Mouse (Mus musculus): ENCODE results near the gene Ttc41. TPM values are rescaled to one million over a fixed set of nuclear protein-coding genes. Genes with fewer than 3 reads are reported as not detected.

Ttc41 gene
- polyA plus RNA-seq, 1 experiment from 2014 or later, result 1.5 TPM

GRCm38 (mm10) chr10:86735036-86735435 lies 29.4 kb downstream of the Ttc41 start:
- H3K4me3 ChIP-seq (ENCODE audit: low read length), result no peak overlapping the region
- no peaks in the 10 kb centered on the region for H3K9me3 ChIP-seq (ENCODE audit: low read length)
- no peak overlapping the region for H3K4me2 ChIP-seq (replicated peaks; ENCODE audit: low read depth, low read length)
- H3K4me1 ChIP-seq (ENCODE audit: insufficient read depth, low read length), result no peaks in the 10 kb centered on the region
- no peaks in the 10 kb centered on the region for H3K36me3 ChIP-seq (ENCODE audit: insufficient read depth, low read length)
- no peak for ATAC-seq (ENCODE audit: low FRiP score, low TSS enrichment)
- H3K27ac ChIP-seq (ENCODE audit: low read length), result no peak overlapping the region
- 85% methylated on average over 4 of the region's 4 CpGs for WGBS
- no peaks in the 10 kb centered on the region for H3K27me3 ChIP-seq (ENCODE audit: insufficient read depth, low read length)
- H3K9ac ChIP-seq (replicated peaks; ENCODE audit: low read length), result no peak overlapping the region

- H3K36me3 ChIP-seq (ENCODE audit: insufficient read depth, low read length), result no peaks in the 10 kb centered on the region
- ATAC-seq (ENCODE audit: low FRiP score, low TSS enrichment), result no peak
- H3K9me3 ChIP-seq (ENCODE audit: low read length), result no peaks in the 10 kb centered on the region
- H3K4me2 ChIP-seq (replicated peaks; ENCODE audit: low read depth, low read length), result no peak overlapping the region
- H3K4me3 ChIP-seq (ENCODE audit: low read length), result no peak overlapping the region
- 52% methylated on average over 2 of the region's 2 CpGs for WGBS
- no peaks in the 10 kb centered on the region for H3K4me1 ChIP-seq (ENCODE audit: insufficient read depth, low read length)
- no peak overlapping the region for H3K27ac ChIP-seq (ENCODE audit: low read length)
- no peak overlapping the region for H3K9ac ChIP-seq (replicated peaks; ENCODE audit: low read length)
- no peaks in the 10 kb centered on the region for H3K27me3 ChIP-seq (ENCODE audit: insufficient read depth, low read length)
Measured at GRCm38 (mm10) chr10:86742918-86743317, 37.3 kb downstream of the Ttc41 start.

GRCm38 (mm10) chr10:86744306-86744705 lies 38.7 kb downstream of the Ttc41 start:
- no peak for ATAC-seq (ENCODE audit: low FRiP score, low TSS enrichment)
- Histone ChIP-seq H3K9ac (replicated peaks; ENCODE audit: low read length) (no peak overlapping the region), H3K4me1 (ENCODE audit: insufficient read depth, low read length) (no peaks in the 10 kb centered on the region), H3K9me3 (ENCODE audit: low read length) (no peaks in the 10 kb centered on the region), H3K36me3 (ENCODE audit: insufficient read depth, low read length) (no peaks in the 10 kb centered on the region), H3K27me3 (ENCODE audit: insufficient read depth, low read length) (no peaks in the 10 kb centered on the region), H3K27ac (ENCODE audit: low read length) (no peak overlapping the region), H3K4me2 (replicated peaks; ENCODE audit: low read depth, low read length) (no peak overlapping the region), H3K4me3 (ENCODE audit: low read length) (no peak overlapping the region)
- 90% methylated on average over 7 of the region's 7 CpGs for WGBS

DNA sequence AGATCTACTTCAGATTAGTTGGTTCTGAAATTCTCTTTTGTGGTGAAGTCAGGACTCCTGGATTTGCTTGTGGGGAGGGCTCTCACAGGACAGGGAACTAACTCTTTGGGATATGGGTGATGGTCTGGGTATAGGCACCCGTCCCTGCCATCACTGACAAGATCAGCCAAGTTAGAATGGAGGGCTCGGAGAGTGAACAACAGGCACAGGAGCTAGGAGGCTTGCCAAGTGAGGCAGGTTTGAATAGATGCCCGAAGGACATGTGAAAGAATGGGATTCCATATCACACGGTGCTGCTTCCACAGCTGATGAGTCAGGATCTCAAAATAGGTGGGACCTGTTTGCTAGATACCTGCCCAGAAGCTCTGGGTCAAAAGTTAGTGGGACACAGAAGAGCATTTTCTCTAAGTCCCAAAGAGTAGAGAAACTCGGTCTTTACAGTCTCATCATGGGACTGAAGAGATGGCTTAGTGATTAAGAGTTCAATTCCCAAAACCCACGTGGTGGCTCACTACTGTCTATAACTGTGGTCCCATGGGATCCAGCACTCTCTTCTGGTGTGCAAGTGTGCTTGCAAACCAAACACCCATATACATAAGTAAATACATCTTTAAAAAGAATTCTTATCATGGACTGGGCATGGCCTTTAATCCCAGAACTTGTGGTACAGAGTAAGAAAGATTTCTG lies 50.3 kb downstream of the Ttc41 start:
- Histone ChIP-seq H3K9me3 (ENCODE audit: low read length) (no peaks in the 10 kb centered on the region), H3K4me2 (replicated peaks; ENCODE audit: low read depth, low read length) (no peak overlapping the region), H3K36me3 (ENCODE audit: insufficient read depth, low read length) (no peaks in the 10 kb centered on the region), H3K9ac (replicated peaks; ENCODE audit: low read length) (no peak overlapping the region), H3K27ac (ENCODE audit: low read length) (no peak overlapping the region), H3K4me3 (ENCODE audit: low read length) (no peak overlapping the region), H3K4me1 (ENCODE audit: insufficient read depth, low read length) (no peaks in the 10 kb centered on the region), H3K27me3 (ENCODE audit: insufficient read depth, low read length) (no peaks in the 10 kb centered on the region)
- ATAC-seq (ENCODE audit: low FRiP score, low TSS enrichment), result no peak
- 82% methylated on average over 6 of the region's 6 CpGs for WGBS

DNA sequence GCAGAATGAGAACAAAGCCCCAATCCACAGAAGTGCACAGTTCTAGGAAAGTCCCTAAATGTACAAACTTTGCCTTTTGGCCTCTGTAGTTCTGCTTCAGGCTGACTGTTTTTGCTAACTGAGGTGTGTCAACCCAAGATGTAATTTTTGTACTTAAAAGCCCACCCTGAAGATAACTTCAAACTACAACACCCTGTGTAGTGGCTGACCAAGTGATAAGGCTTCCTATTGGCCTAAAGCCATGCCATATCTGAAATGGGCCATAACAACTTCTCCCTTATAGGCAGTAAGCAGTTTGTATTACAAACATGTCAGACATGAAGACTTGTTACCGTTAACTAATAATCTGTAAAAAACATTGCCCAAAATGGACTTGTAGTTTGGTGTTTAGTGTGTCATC lies 52.1 kb downstream of the Ttc41 start:
- no peak for ATAC-seq (ENCODE audit: low FRiP score, low TSS enrichment)
- no peak overlapping the region for H3K4me2 ChIP-seq (replicated peaks; ENCODE audit: low read depth, low read length)
- no peaks in the 10 kb centered on the region for H3K27me3 ChIP-seq (ENCODE audit: insufficient read depth, low read length)
- H3K4me3 ChIP-seq (ENCODE audit: low read length), result no peak overlapping the region
- no peaks in the 10 kb centered on the region for H3K9me3 ChIP-seq (ENCODE audit: low read length)
- H3K9ac ChIP-seq (replicated peaks; ENCODE audit: low read length), result no peak overlapping the region
- H3K27ac ChIP-seq (ENCODE audit: low read length), result no peak overlapping the region
- 94% methylated on average over 1 of the region's 1 CpGs for WGBS
- H3K36me3 ChIP-seq (ENCODE audit: insufficient read depth, low read length), result no peaks in the 10 kb centered on the region
- no peaks in the 10 kb centered on the region for H3K4me1 ChIP-seq (ENCODE audit: insufficient read depth, low read length)

DNA sequence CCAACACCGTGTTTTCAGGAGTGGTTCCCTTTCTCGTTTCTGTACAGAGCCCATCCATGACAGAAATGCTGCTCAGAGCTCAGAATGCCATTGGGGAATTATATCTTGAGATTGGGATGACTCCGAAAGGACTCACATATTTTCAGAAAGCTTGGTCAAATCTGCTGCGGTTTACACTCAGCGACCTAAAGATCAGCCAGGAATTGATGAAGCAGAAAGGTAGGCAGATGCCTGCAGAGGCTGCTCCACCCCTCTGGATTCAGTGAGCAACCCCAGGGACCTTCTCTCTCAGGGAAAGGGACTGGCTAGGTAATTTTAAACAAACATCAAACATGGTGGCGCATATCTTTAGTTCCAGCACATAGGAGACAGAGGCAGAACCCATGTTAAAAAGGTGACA lies 52.6 kb downstream of the Ttc41 start:
- WGBS, result 79% methylated on average over 6 of the region's 6 CpGs
- Histone ChIP-seq H3K36me3 (ENCODE audit: insufficient read depth, low read length) (no peaks in the 10 kb centered on the region), H3K4me3 (ENCODE audit: low read length) (no peak overlapping the region), H3K27ac (ENCODE audit: low read length) (no peak overlapping the region), H3K9me3 (ENCODE audit: low read length) (no peaks in the 10 kb centered on the region), H3K9ac (replicated peaks; ENCODE audit: low read length) (no peak overlapping the region), H3K4me1 (ENCODE audit: insufficient read depth, low read length) (no peaks in the 10 kb centered on the region), H3K4me2 (replicated peaks; ENCODE audit: low read depth, low read length) (no peak overlapping the region), H3K27me3 (ENCODE audit: insufficient read depth, low read length) (no peaks in the 10 kb centered on the region)
- ATAC-seq (ENCODE audit: low FRiP score, low TSS enrichment), result no peak

- Histone ChIP-seq H3K36me3 (ENCODE audit: insufficient read depth, low read length) (no peaks in the 10 kb centered on the region), H3K27me3 (ENCODE audit: insufficient read depth, low read length) (no peaks in the 10 kb centered on the region), H3K4me3 (ENCODE audit: low read length) (no peak overlapping the region), H3K27ac (ENCODE audit: low read length) (no peak overlapping the region), H3K9me3 (ENCODE audit: low read length) (no peaks in the 10 kb centered on the region), H3K4me2 (replicated peaks; ENCODE audit: low read depth, low read length) (no peak overlapping the region), H3K4me1 (ENCODE audit: insufficient read depth, low read length) (no peaks in the 10 kb centered on the region), H3K9ac (replicated peaks; ENCODE audit: low read length) (no peak overlapping the region)
- no peak for ATAC-seq (ENCODE audit: low FRiP score, low TSS enrichment)
- WGBS, result 71% methylated on average over 1 of the region's 1 CpGs
Measured at GRCm38 (mm10) chr10:86761236-86761635, 55.6 kb downstream of the Ttc41 start.

DNA sequence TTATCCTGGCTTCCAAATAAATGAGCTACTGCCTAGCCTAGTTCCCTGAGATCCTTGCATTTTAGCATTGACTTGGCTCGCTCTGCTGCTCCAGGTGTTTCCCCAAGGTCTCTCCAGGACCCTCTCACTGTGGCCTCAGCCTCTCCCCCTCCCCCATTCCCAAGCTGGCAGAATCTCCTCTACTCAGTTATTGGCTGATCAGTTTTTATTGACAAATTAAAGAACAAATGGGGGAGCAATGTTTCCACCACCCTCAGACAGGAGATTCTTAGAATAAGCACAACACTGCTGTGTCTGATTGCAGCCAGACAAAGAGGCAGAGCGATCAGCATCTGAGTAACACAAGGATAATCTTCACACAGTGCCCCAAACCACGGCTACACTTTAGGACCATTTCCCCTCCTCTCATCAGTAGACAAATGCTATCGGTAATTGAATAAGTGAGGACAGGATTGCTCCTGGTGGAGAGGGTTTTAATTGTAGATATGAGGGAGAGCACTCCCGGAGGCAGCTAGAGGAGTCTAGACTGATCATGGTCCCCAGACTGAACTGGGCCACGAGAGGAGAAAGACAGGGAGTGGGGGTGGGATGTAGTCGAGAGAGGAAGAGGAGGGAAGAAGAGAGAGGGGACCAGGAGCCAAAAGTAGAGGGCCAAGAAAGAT lies 56.2 kb downstream of the Ttc41 start:
- Histone ChIP-seq H3K4me1 (ENCODE audit: insufficient read depth, low read length) (no peaks in the 10 kb centered on the region), H3K4me3 (ENCODE audit: low read length) (no peak overlapping the region), H3K4me2 (replicated peaks; ENCODE audit: low read depth, low read length) (no peak overlapping the region), H3K27ac (ENCODE audit: low read length) (no peak overlapping the region), H3K9ac (replicated peaks; ENCODE audit: low read length) (no peak overlapping the region), H3K36me3 (ENCODE audit: insufficient read depth, low read length) (no peaks in the 10 kb centered on the region), H3K27me3 (ENCODE audit: insufficient read depth, low read length) (no peaks in the 10 kb centered on the region), H3K9me3 (ENCODE audit: low read length) (no peaks in the 10 kb centered on the region)
- no peak for ATAC-seq (ENCODE audit: low FRiP score, low TSS enrichment)
- WGBS, result 33% methylated on average over 7 of the region's 7 CpGs

DNA sequence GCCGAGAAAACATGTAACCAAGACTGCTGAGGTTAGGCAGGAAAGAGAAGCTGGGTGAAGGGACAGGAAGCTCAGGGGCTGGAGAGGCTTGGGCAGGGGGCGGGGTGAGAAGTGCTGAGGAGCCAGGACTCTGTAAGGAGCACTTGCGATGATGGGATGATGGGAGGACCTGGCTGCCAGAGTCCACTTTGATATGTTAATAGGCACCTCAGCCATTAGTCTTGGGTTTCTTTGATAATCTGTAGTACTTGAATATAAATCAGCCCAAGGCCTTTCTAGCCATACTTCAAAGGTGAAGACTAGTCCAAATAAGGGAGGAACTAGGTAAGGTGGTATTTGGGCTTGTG lies 56.7 kb downstream of the Ttc41 start:
- no peak overlapping the region for H3K4me3 ChIP-seq (ENCODE audit: low read length)
- H3K36me3 ChIP-seq (ENCODE audit: insufficient read depth, low read length), result no peaks in the 10 kb centered on the region
- ATAC-seq (ENCODE audit: low FRiP score, low TSS enrichment), result no peak
- H3K9me3 ChIP-seq (ENCODE audit: low read length), result no peaks in the 10 kb centered on the region
- WGBS, result 46% methylated on average over 3 of the region's 3 CpGs
- H3K27ac ChIP-seq (ENCODE audit: low read length), result no peak overlapping the region
- no peak overlapping the region for H3K9ac ChIP-seq (replicated peaks; ENCODE audit: low read length)
- no peak overlapping the region for H3K4me2 ChIP-seq (replicated peaks; ENCODE audit: low read depth, low read length)
- no peaks in the 10 kb centered on the region for H3K27me3 ChIP-seq (ENCODE audit: insufficient read depth, low read length)
- no peaks in the 10 kb centered on the region for H3K4me1 ChIP-seq (ENCODE audit: insufficient read depth, low read length)

DNA sequence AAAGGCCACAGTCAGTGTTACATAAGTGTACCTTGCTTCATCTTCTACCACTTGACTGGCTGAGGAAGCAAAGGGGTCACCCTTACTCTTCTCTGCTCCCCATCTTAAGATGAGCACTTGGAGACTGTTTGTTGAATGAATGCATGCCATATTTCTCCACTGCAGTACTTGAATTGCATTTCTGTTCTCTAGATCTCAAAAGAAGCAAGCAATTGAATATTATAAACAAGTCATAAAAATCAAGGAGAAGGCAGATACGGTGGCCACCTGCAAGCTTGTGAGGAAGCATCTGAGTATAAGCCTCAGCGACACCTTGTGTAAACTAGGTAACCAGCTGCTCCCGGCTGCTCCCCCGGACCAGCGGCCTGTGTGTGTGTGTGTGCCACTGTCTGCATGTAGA lies 58.1 kb downstream of the Ttc41 start, which contains the start of gene Gm49358:
TSS of gene Gm49358 (plus strand) at position 301 of the 400 bp plus-strand sequence.
- no peaks in the 10 kb centered on the region for H3K36me3 ChIP-seq (ENCODE audit: insufficient read depth, low read length)
- 79% methylated on average over 5 of the region's 5 CpGs for WGBS
- H3K27ac ChIP-seq (ENCODE audit: low read length), result no peak within 1 kb of the TSS
- ATAC-seq (ENCODE audit: low FRiP score, low TSS enrichment), result no peak
- no peaks in the 10 kb centered on the region for H3K27me3 ChIP-seq (ENCODE audit: insufficient read depth, low read length)
- H3K9ac ChIP-seq (replicated peaks; ENCODE audit: low read length), result no peak within 1 kb of the TSS
- H3K9me3 ChIP-seq (ENCODE audit: low read length), result no peaks in the 10 kb centered on the region
- no peak within 1 kb of the TSS for H3K4me3 ChIP-seq (ENCODE audit: low read length)
- no peak within 1 kb of the TSS for H3K4me2 ChIP-seq (replicated peaks; ENCODE audit: low read depth, low read length)
- H3K4me1 ChIP-seq (ENCODE audit: insufficient read depth, low read length), result no peaks in the 10 kb centered on the region
